In the genomic region with DNA sequence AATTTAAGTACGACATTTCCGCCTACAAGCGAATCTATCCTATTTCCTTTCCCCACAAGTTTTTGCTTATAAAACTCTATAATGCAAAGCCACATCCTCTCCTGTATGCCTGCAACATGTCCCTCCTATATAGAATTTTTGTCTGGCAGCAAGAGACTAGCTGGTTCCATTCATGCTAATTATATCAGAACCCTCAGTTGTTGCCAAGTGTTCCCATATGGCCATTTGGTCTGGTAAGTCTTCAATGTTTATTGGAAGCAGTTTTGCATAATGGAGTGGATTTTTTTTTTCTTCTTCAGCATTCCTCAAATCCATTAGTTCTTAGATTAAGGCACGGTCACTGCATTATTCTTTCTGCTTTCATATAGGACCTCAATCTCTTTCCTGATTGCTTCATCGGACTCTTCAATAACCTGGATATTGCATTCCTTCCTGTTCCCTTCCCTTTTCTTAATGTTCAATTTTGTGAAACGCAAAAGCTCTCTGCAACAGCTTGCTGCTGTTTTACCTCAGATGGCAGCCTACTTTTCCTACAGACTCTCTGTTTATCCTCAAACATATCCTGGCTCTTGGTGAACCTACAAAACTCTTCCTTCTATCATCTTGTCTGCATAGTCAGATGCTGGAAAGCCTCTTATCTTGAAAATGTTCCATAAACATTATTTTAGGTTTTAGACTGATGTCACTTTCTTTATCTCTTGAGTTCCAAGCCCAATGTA, we compare ENCODE assay signal across 24 mouse cellular contexts. TPM values are rescaled to one million over a fixed set of nuclear protein-coding genes. Genes with fewer than 3 reads are reported as not detected.
DNase-seq lines count a peak whose midpoint lies in the region; ATAC-seq lines count a peak whose summit lies in the region.
"Had no signal": no experiment of that assay in that cellular context is flagged by ENCODE, and none has a peak within 500 bp of the region (broad histone marks: within the 10 kb centered on the region; RNA-seq: fewer than 3 reads in every experiment).

No protein-coding gene starts in this region.

- no peak overlapping the region for H3K9ac ChIP-seq in embryonic facial prominence, embryonic 15.5 days
- H3K9ac ChIP-seq: heart, embryonic 15.5 days; hindbrain, embryonic 13.5 days; kidney, embryonic 15.5 days; limb, embryonic 15.5 days; liver, embryonic 14.5 days had no signal

- no peaks in the 10 kb centered on the region for H3K9me3 ChIP-seq in embryonic facial prominence, embryonic 15.5 days (replicated peaks)
- H3K9me3 ChIP-seq: heart, embryonic 15.5 days; hindbrain, embryonic 13.5 days; kidney, embryonic 15.5 days; limb, embryonic 15.5 days had no signal

- H3K4me1 ChIP-seq in embryonic facial prominence, embryonic 15.5 days: 0 out of 2 replicates have a peak, but pooled peaks cover 1% of the 10 kb centered on the region
- H3K4me1 ChIP-seq: heart, embryonic 15.5 days; kidney, embryonic 15.5 days; limb, embryonic 15.5 days had no signal

- no peak overlapping the region for H3K4me3 ChIP-seq in embryonic facial prominence, embryonic 15.5 days (replicated peaks)
- H3K4me3 ChIP-seq: heart, embryonic 15.5 days; hindbrain, embryonic 13.5 days; kidney, embryonic 15.5 days; limb, embryonic 15.5 days had no signal

- DNase-seq in cerebellum, adult 8-10 months: peak; percentile 6
- no peak for DNase-seq in cerebellum, adult 11 months
- peak; percentile 12 to 55 for DNase-seq in frontal cortex, adult 2 months (ENCODE audit: extremely low spot score in 1 of 2, low spot score in 1 of 2)
- DNase-seq in frontal cortex, postnatal 25 days (ENCODE audit: low spot score in 2 of 2): no peak
- peak; percentile 26 for DNase-seq in right cerebral cortex, adult 18-20 months
- no peak for DNase-seq in right cerebral cortex, postnatal 4 days
- no peak for DNase-seq in adrenal gland, adult 8-10 months
- DNase-seq: adrenal gland, postnatal 25 days; embryo, embryonic 11 days; heart, postnatal 36 days; kidney, adult 11 months; kidney, postnatal 36 days; left cerebral cortex, postnatal 4 days; lung, postnatal 14 days; retina, postnatal 1 day; thymus, adult 2 months had no signal

- no peaks in the 10 kb centered on the region for H3K27me3 ChIP-seq in embryonic facial prominence, embryonic 15.5 days
- H3K27me3 ChIP-seq: heart, embryonic 15.5 days; hindbrain, embryonic 13.5 days; kidney, embryonic 15.5 days; limb, embryonic 15.5 days had no signal

- no peak for ATAC-seq in embryonic facial prominence, embryonic 15.5 days (ENCODE audit: insufficient number of reproducible peaks, low FRiP score, low TSS enrichment, low read depth)
- ATAC-seq: CD4-positive, CD25-positive, alpha-beta regulatory T cell, adult 4 months had no signal

- H3K4me2 ChIP-seq in embryonic facial prominence, embryonic 15.5 days (replicated peaks): no peak overlapping the region
- H3K4me2 ChIP-seq: heart, embryonic 15.5 days; hindbrain, embryonic 13.5 days; kidney, embryonic 15.5 days; limb, embryonic 15.5 days; midbrain, embryonic 11.5 days had no signal

- H3K27ac ChIP-seq in embryonic facial prominence, embryonic 15.5 days (replicated peaks): 0 out of 2 replicates have a peak overlapping the region, but pooled peaks have one; percentile 22
- H3K27ac ChIP-seq: heart, embryonic 15.5 days; hindbrain, embryonic 13.5 days; kidney, embryonic 15.5 days; limb, embryonic 15.5 days; liver, embryonic 14.5 days had no signal

- WGBS in embryonic facial prominence, embryonic 15.5 days: 56% methylated on average over 6 of the region's 6 CpGs

- H3K36me3 ChIP-seq in embryonic facial prominence, embryonic 15.5 days: no peaks in the 10 kb centered on the region
- H3K36me3 ChIP-seq: heart, embryonic 15.5 days; hindbrain, embryonic 13.5 days; kidney, embryonic 15.5 days; limb, embryonic 15.5 days had no signal

RNA-seq across cellular contexts. Expression of a gene that starts 45.5 kb away (rescaled TPM):
- 5.9 and 7.3 TPM in 2 replicates for polyA plus RNA-seq in frontal cortex, adult 2 months (2012; rRNA removed)
- 13.1 and 14.1 TPM in 2 replicates for polyA plus RNA-seq in embryonic facial prominence, embryonic 15.5 days (2015; fragmentation: Nextera tagmentation; extraction: Ambion mirVana)
- 10 to 100 TPM; 12.3 to 14.2 (median 13.2) TPM for total RNA-seq in adrenal gland, adult 8-10 months (2022)

Comparison
In these comparisons a context has a peak if more than half of its experiments do, and no peak if none do; other contexts are left out.
1. DNase-seq: peak in cerebellum, adult 8-10 months (single experiment), frontal cortex, adult 2 months (2 of 2) and right cerebral cortex, adult 18-20 months (single experiment); none in cerebellum, adult 11 months (single experiment), frontal cortex, postnatal 25 days (0 of 2), right cerebral cortex, postnatal 4 days (single experiment) and adrenal gland, adult 8-10 months (single experiment).